Mouse (Mus musculus): ENCODE results near the gene Sh2d7. TPM values are rescaled to one million over a fixed set of nuclear protein-coding genes. Genes with fewer than 3 reads are reported as not detected.
A peak's percentile ranks its signal among the peaks of the same experiment; 100 is the strongest.

Sh2d7 gene
- polyA plus RNA-seq, 1 experiment from 2014 or later = 0.10 TPM

- Histone ChIP-seq H3K4me1 (ENCODE audit: control insufficient read depth, insufficient read depth, low read length) (peaks cover 28% of the 10 kb centered on the region), H3K36me3 (ENCODE audit: control insufficient read depth, insufficient read depth, low read length) (no peaks in the 10 kb centered on the region), H3K27ac (ENCODE audit: low read depth, low read length) (peak overlapping the region; percentile 74), H3K4me2 (ENCODE audit: low read length) (no peak overlapping the region), H3K27me3 (replicated peaks; ENCODE audit: control insufficient read depth, insufficient read depth, low read length) (no peaks in the 10 kb centered on the region), H3K4me3 (ENCODE audit: low read depth, low read length) (no peak overlapping the region), H3K9ac (ENCODE audit: low read length) (no peak overlapping the region), H3K9me3 (replicated peaks; ENCODE audit: control insufficient read depth, low read length) (no peaks in the 10 kb centered on the region)
- peak; percentile 61 for DNase-seq (ENCODE audit: low spot score)
- peak; percentile 13; the same call in 1 of the 2 replicates for ATAC-seq
- 29% methylated on average over 7 of the region's 7 CpGs for WGBS
Measured at GRCm38 (mm10) chr9:54536236-54536635, 2.5 kb upstream of the Sh2d7 start.

- 20% methylated on average over 4 of the region's 4 CpGs for WGBS
- Histone ChIP-seq H3K4me3 (ENCODE audit: low read depth, low read length) (no peak overlapping the region), H3K4me2 (ENCODE audit: low read length) (no peak overlapping the region), H3K9me3 (replicated peaks; ENCODE audit: control insufficient read depth, low read length) (no peaks in the 10 kb centered on the region), H3K36me3 (ENCODE audit: control insufficient read depth, insufficient read depth, low read length) (no peaks in the 10 kb centered on the region), H3K27ac (ENCODE audit: low read depth, low read length) (peak overlapping the region; percentile 74), H3K27me3 (replicated peaks; ENCODE audit: control insufficient read depth, insufficient read depth, low read length) (no peaks in the 10 kb centered on the region), H3K9ac (ENCODE audit: low read length) (no peak overlapping the region), H3K4me1 (ENCODE audit: control insufficient read depth, insufficient read depth, low read length) (peaks cover 28% of the 10 kb centered on the region)
- DNase-seq (ENCODE audit: low spot score) (peak; percentile 86), ATAC-seq (peak; percentile 81)
Measured at GRCm38 (mm10) chr9:54537030-54537429, 1.8 kb upstream of the Sh2d7 start.

- ATAC-seq = no peak
Measured at GRCm38 (mm10) chr9:54537480-54537879, 1.3 kb upstream of the Sh2d7 start.

GRCm38 (mm10) chr9:54538244-54538643 is 540 bp upstream of the Sh2d7 start:
- Histone ChIP-seq H3K4me1 (ENCODE audit: control insufficient read depth, insufficient read depth, low read length) (peaks cover 20% of the 10 kb centered on the region), H3K36me3 (ENCODE audit: control insufficient read depth, insufficient read depth, low read length) (no peaks in the 10 kb centered on the region), H3K9me3 (replicated peaks; ENCODE audit: control insufficient read depth, low read length) (no peaks in the 10 kb centered on the region), H3K9ac (ENCODE audit: low read length) (no peak overlapping the region), H3K27ac (ENCODE audit: low read depth, low read length) (no peak overlapping the region), H3K27me3 (replicated peaks; ENCODE audit: control insufficient read depth, insufficient read depth, low read length) (no peaks in the 10 kb centered on the region), H3K4me2 (ENCODE audit: low read length) (no peak overlapping the region), H3K4me3 (ENCODE audit: low read depth, low read length) (no peak overlapping the region)
- ATAC-seq = no peak
- no peak for DNase-seq (ENCODE audit: low spot score)
- WGBS = 94% methylated on average over 3 of the region's 3 CpGs

More at GRCm38 (mm10) chr9:54537480-54537879, 1.3 kb upstream of the Sh2d7 start:
- Histone ChIP-seq H3K27ac (ENCODE audit: low read depth, low read length) (peak overlapping the region; percentile 74; the same call in 1 of the 2 replicates), H3K4me2 (ENCODE audit: low read length) (no peak overlapping the region), H3K27me3 (replicated peaks; ENCODE audit: control insufficient read depth, insufficient read depth, low read length) (no peaks in the 10 kb centered on the region), H3K4me3 (ENCODE audit: low read depth, low read length) (no peak overlapping the region), H3K36me3 (ENCODE audit: control insufficient read depth, insufficient read depth, low read length) (no peaks in the 10 kb centered on the region), H3K4me1 (ENCODE audit: control insufficient read depth, insufficient read depth, low read length) (peaks cover 26% of the 10 kb centered on the region), H3K9me3 (replicated peaks; ENCODE audit: control insufficient read depth, low read length) (no peaks in the 10 kb centered on the region), H3K9ac (ENCODE audit: low read length) (no peak overlapping the region)
- 62% methylated on average over 3 of the region's 3 CpGs for WGBS
- no peak for DNase-seq (ENCODE audit: low spot score)

- Histone ChIP-seq H3K4me2 (ENCODE audit: low read length) (no peak overlapping the region), H3K9me3 (replicated peaks; ENCODE audit: control insufficient read depth, low read length) (no peaks in the 10 kb centered on the region), H3K9ac (ENCODE audit: low read length) (no peak overlapping the region), H3K4me3 (ENCODE audit: low read depth, low read length) (no peak overlapping the region), H3K27me3 (replicated peaks; ENCODE audit: control insufficient read depth, insufficient read depth, low read length) (no peaks in the 10 kb centered on the region), H3K4me1 (ENCODE audit: control insufficient read depth, insufficient read depth, low read length) (peaks cover 7% of the 10 kb centered on the region; the same call in 1 of the 2 replicates), H3K36me3 (ENCODE audit: control insufficient read depth, insufficient read depth, low read length) (no peaks in the 10 kb centered on the region), H3K27ac (ENCODE audit: low read depth, low read length) (no peak overlapping the region)
- DNase-seq (ENCODE audit: low spot score) (no peak), ATAC-seq (no peak)
- 69% methylated on average over 5 of the region's 5 CpGs for WGBS
Measured at GRCm38 (mm10) chr9:54540801-54541200, 2.0 kb downstream of the Sh2d7 start.

GRCm38 (mm10) chr9:54544212-54544953 is 5.6 kb downstream of the Sh2d7 start:
- no peak for ATAC-seq
- no peaks in the 10 kb centered on the region for H3K36me3 ChIP-seq (ENCODE audit: control insufficient read depth, insufficient read depth, low read length)
- WGBS = 89% methylated on average over 9 of the region's 9 CpGs

GRCm38 (mm10) chr9:54544954-54545315 is 6.2 kb downstream of the Sh2d7 start:
- 94% methylated on average over 4 of the region's 4 CpGs for WGBS
- H3K27ac ChIP-seq (ENCODE audit: low read depth, low read length) = no peak overlapping the region
- H3K36me3 ChIP-seq (ENCODE audit: control insufficient read depth, insufficient read depth, low read length) = no peaks in the 10 kb centered on the region
- H3K9me3 ChIP-seq (replicated peaks; ENCODE audit: control insufficient read depth, low read length) = no peaks in the 10 kb centered on the region
- H3K4me2 ChIP-seq (ENCODE audit: low read length) = no peak overlapping the region
- ATAC-seq = no peak
- no peak for DNase-seq (ENCODE audit: low spot score)
- H3K4me3 ChIP-seq (ENCODE audit: low read depth, low read length) = no peak overlapping the region
- no peak overlapping the region for H3K9ac ChIP-seq (ENCODE audit: low read length)
- no peaks in the 10 kb centered on the region for H3K4me1 ChIP-seq (ENCODE audit: control insufficient read depth, insufficient read depth, low read length)
- no peaks in the 10 kb centered on the region for H3K27me3 ChIP-seq (replicated peaks; ENCODE audit: control insufficient read depth, insufficient read depth, low read length)

More at GRCm38 (mm10) chr9:54544212-54544953, 5.6 kb downstream of the Sh2d7 start:
- no peak overlapping the region for H3K9ac ChIP-seq (ENCODE audit: low read length)
- H3K27me3 ChIP-seq (replicated peaks; ENCODE audit: control insufficient read depth, insufficient read depth, low read length) = no peaks in the 10 kb centered on the region
- no peak overlapping the region for H3K27ac ChIP-seq (ENCODE audit: low read depth, low read length)
- H3K4me1 ChIP-seq (ENCODE audit: control insufficient read depth, insufficient read depth, low read length) = no peaks in the 10 kb centered on the region
- no peak overlapping the region for H3K4me3 ChIP-seq (ENCODE audit: low read depth, low read length)
- DNase-seq (ENCODE audit: low spot score) = no peak
- H3K4me2 ChIP-seq (ENCODE audit: low read length) = no peak overlapping the region
- no peaks in the 10 kb centered on the region for H3K9me3 ChIP-seq (replicated peaks; ENCODE audit: control insufficient read depth, low read length)

- H3K4me1 ChIP-seq (ENCODE audit: control insufficient read depth, insufficient read depth, low read length) = no peaks in the 10 kb centered on the region
- DNase-seq (ENCODE audit: low spot score) (peak; percentile 58), ATAC-seq (0 out of 2 replicates have a peak, but pooled peaks have one; percentile 44)
- no peaks in the 10 kb centered on the region for H3K9me3 ChIP-seq (replicated peaks; ENCODE audit: control insufficient read depth, low read length)
- no peak overlapping the region for H3K4me3 ChIP-seq (ENCODE audit: low read depth, low read length)
- WGBS = 19% methylated on average over 5 of the region's 5 CpGs
- H3K9ac ChIP-seq (ENCODE audit: low read length) = no peak overlapping the region
- H3K4me2 ChIP-seq (ENCODE audit: low read length) = no peak overlapping the region
- no peaks in the 10 kb centered on the region for H3K27me3 ChIP-seq (replicated peaks; ENCODE audit: control insufficient read depth, insufficient read depth, low read length)
- no peak overlapping the region for H3K27ac ChIP-seq (ENCODE audit: low read depth, low read length)
- no peaks in the 10 kb centered on the region for H3K36me3 ChIP-seq (ENCODE audit: control insufficient read depth, insufficient read depth, low read length)
Measured at GRCm38 (mm10) chr9:54547536-54547935, 8.8 kb downstream of the Sh2d7 start.

- Histone ChIP-seq H3K4me1 (ENCODE audit: control insufficient read depth, insufficient read depth, low read length) (no peaks in the 10 kb centered on the region), H3K27ac (ENCODE audit: low read depth, low read length) (no peak overlapping the region), H3K9me3 (replicated peaks; ENCODE audit: control insufficient read depth, low read length) (no peaks in the 10 kb centered on the region), H3K9ac (ENCODE audit: low read length) (no peak overlapping the region), H3K4me2 (ENCODE audit: low read length) (no peak overlapping the region), H3K36me3 (ENCODE audit: control insufficient read depth, insufficient read depth, low read length) (no peaks in the 10 kb centered on the region), H3K4me3 (ENCODE audit: low read depth, low read length) (no peak overlapping the region), H3K27me3 (replicated peaks; ENCODE audit: control insufficient read depth, insufficient read depth, low read length) (no peaks in the 10 kb centered on the region)
- 84% methylated on average over 6 of the region's 6 CpGs for WGBS
- no peak for DNase-seq (ENCODE audit: low spot score)
- ATAC-seq = no peak
Measured at GRCm38 (mm10) chr9:54549433-54549832, 10.6 kb downstream of the Sh2d7 start.

All from forebrain, embryonic 14.5 days (tissue).